Mouse (Mus musculus) spleen, adult 2 months (tissue): Measurements from ENCODE around the gene Zfp784.

ENCODE experiments used
- CTCF ChIP-seq: fragments of 200-500 bp; IDR thresholded peaks from 2 replicates; pipeline ENCODE4 v1.5.1; 2011; ENCODE audit warnings: mild to moderate bottlenecking, inconsistent platforms; ENCODE audit not compliant: insufficient read depth, insufficient read length, insufficient replicate concordance; ENCODE audit errors: extremely low read depth
- POLR2A ChIP-seq: fragments of 200-500 bp; IDR thresholded peaks from 2 replicates; pipeline ENCODE4 v1.6.1; 2011; ENCODE audit warnings: low read depth, low read length, inconsistent platforms

DNA sequence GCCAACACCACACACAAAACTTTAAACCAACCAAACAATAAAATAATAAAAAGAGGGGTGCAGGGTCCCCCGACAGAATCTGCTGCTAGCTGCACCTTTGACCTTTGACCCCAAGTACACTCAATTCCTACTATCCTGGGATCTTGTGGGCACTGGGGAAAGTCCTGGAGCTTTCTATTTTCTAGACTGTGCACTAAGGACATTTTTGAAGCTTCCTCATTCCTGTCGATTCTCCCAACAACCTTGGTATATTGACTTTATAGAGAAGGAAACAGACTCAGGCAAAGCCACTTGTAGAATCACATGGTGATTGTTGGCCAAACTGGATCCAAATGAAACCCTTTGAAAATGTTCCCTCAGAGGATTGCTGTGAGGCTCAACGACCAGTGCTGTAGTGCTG is 22.2 kb downstream of the Zfp784 start:
- TF ChIP-seq POLR2A (no peak), CTCF (no peak)
